14 mouse cellular contexts compared by ENCODE assay signal in the genomic region with DNA sequence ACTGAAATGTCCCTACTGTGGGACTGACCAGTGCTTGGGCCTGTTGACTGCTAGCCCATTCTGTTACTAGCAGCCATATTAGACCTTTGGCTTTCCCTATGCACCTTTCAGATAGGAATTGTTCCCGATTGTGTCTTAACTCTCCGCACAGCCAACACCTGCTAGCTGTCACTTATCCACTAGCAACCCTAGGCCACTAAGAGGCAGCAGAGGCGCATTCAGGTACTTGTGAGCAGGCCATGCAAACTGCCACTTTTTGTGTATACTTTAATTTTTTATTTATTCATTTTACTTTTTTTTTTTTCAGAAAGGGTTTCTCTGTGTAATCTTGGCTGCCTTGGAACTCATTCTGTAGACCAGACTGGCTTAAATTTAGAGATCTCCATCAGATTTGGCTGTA. TPM values are rescaled to one million over a fixed set of nuclear protein-coding genes. Genes with fewer than 3 reads are reported as not detected.
DNase-seq lines count a peak whose midpoint lies in the region; ATAC-seq and TF ChIP-seq lines count a peak whose summit lies in the region.
"Had no signal": no experiment of that assay in that cellular context is flagged by ENCODE, and none has a peak within 500 bp of the region (broad histone marks: within the 10 kb centered on the region; RNA-seq: fewer than 3 reads in every experiment).

No protein-coding gene starts in this region.

- no peak overlapping the region for H3K4me3 ChIP-seq in intestine, postnatal 0 days (ENCODE audit: low read depth, low read length)
- H3K4me3 ChIP-seq in intestine, embryonic 16.5 days (ENCODE audit: low read length), result no peak overlapping the region
- H3K4me3 ChIP-seq in lung, embryonic 14.5 days (ENCODE audit: low read depth, low read length), result no peak overlapping the region
- no peak overlapping the region for H3K4me3 ChIP-seq in embryonic fibroblast, embryonic 13.5 days (ENCODE audit: insufficient read depth, low read length)
- no peak overlapping the region for H3K4me3 ChIP-seq in neural tube, embryonic 15.5 days (replicated peaks)
- H3K4me3 ChIP-seq: midbrain, embryonic 13.5 days had no signal

- ATAC-seq in intestine, postnatal 0 days, result no peak
- no peak for ATAC-seq in intestine, embryonic 16.5 days
- ATAC-seq in lung, embryonic 14.5 days (ENCODE audit: insufficient read depth), result no peak
- ATAC-seq in Patski, result no peak
- ATAC-seq in neural tube, embryonic 15.5 days (ENCODE audit: low FRiP score), result no peak
- ATAC-seq: midbrain, embryonic 13.5 days had no signal

- CTCF ChIA-PET in Patski (lab: Charles Lee), result interaction anchor here (0.8 to 3.0 kb wide), 11 partner anchors 10 to 116 kb away, joined by 3 to 12 read pairs (median 4); no protein-coding TSS in a partner anchor

- H3K9ac ChIP-seq in intestine, postnatal 0 days (ENCODE audit: low read depth, low read length), result no peak overlapping the region
- no peak overlapping the region for H3K9ac ChIP-seq in intestine, embryonic 16.5 days (ENCODE audit: low read depth, low read length)
- no peak overlapping the region for H3K9ac ChIP-seq in lung, embryonic 14.5 days
- no peak overlapping the region for H3K9ac ChIP-seq in neural tube, embryonic 15.5 days (replicated peaks)
- H3K9ac ChIP-seq: hindbrain, embryonic 14.5 days; midbrain, embryonic 13.5 days had no signal

- H3K27me3 ChIP-seq in intestine, postnatal 0 days (replicated peaks; ENCODE audit: control insufficient read depth, insufficient read depth, low read length), result no peaks in the 10 kb centered on the region
- no peaks in the 10 kb centered on the region for H3K27me3 ChIP-seq in intestine, embryonic 16.5 days (replicated peaks; ENCODE audit: control insufficient read depth, insufficient read depth, low read length)
- no peaks in the 10 kb centered on the region for H3K27me3 ChIP-seq in lung, embryonic 14.5 days (ENCODE audit: insufficient read depth, low read length)
- no peaks in the 10 kb centered on the region for H3K27me3 ChIP-seq in Patski
- no peaks in the 10 kb centered on the region for H3K27me3 ChIP-seq in neural tube, embryonic 15.5 days (replicated peaks)
- H3K27me3 ChIP-seq: midbrain, embryonic 13.5 days had no signal

- 85% methylated on average over 3 of the region's 3 CpGs for WGBS in intestine, postnatal 0 days
- 84% methylated on average over 3 of the region's 3 CpGs for WGBS in intestine, embryonic 16.5 days
- WGBS in lung, embryonic 14.5 days, result 82% methylated on average over 3 of the region's 3 CpGs
- 79% methylated on average over 3 of the region's 3 CpGs for WGBS in neural tube, embryonic 15.5 days

- in situ Hi-C loops in Patski (cut with MboI; ENCODE audit: low pct_unique_long_range_greater_than_20kb), result loop anchor here (5.0 kb wide), 1 partner anchor 147 kb away; no protein-coding TSS in a partner anchor

- no peak for DNase-seq in lung, embryonic 14.5 days
- no peak for DNase-seq in lung, postnatal 4 days
- DNase-seq in Patski (ENCODE audit: low read depth, low spot score), result no peak
- DNase-seq: embryo, embryonic 11 days; gastrocnemius, postnatal 36 days; kidney, adult 9 months; layer of hippocampus, adult 9-11 months; right cerebral cortex, postnatal 25 days had no signal

- H3K36me3 ChIP-seq in intestine, postnatal 0 days (ENCODE audit: control insufficient read depth, insufficient read depth), result no peaks in the 10 kb centered on the region
- no peaks in the 10 kb centered on the region for H3K36me3 ChIP-seq in intestine, embryonic 16.5 days (ENCODE audit: control insufficient read depth, insufficient read depth, low read length)
- 0 out of 2 replicates have a peak, but pooled peaks cover 2% of the 10 kb centered on the region for H3K36me3 ChIP-seq in lung, embryonic 14.5 days (ENCODE audit: insufficient read depth)
- no peaks in the 10 kb centered on the region for H3K36me3 ChIP-seq in neural tube, embryonic 15.5 days

- H3K4me2 ChIP-seq in intestine, postnatal 0 days (replicated peaks; ENCODE audit: low read depth), result no peak overlapping the region
- no peak overlapping the region for H3K4me2 ChIP-seq in intestine, embryonic 16.5 days (ENCODE audit: low read depth, low read length)
- H3K4me2 ChIP-seq in lung, embryonic 14.5 days, result no peak overlapping the region
- H3K4me2 ChIP-seq in neural tube, embryonic 15.5 days, result no peak overlapping the region
- H3K4me2 ChIP-seq: hindbrain, embryonic 14.5 days; midbrain, embryonic 13.5 days had no signal

- H3K27ac ChIP-seq in intestine, postnatal 0 days (ENCODE audit: low read depth, low read length), result no peak overlapping the region
- no peak overlapping the region for H3K27ac ChIP-seq in intestine, embryonic 16.5 days (ENCODE audit: low read length)
- no peak overlapping the region for H3K27ac ChIP-seq in lung, embryonic 14.5 days (ENCODE audit: low read depth)
- H3K27ac ChIP-seq in embryonic fibroblast, embryonic 13.5 days (ENCODE audit: insufficient read depth, low read length), result no peak overlapping the region
- no peak overlapping the region for H3K27ac ChIP-seq in neural tube, embryonic 15.5 days (replicated peaks)
- H3K27ac ChIP-seq: hindbrain, embryonic 14.5 days; midbrain, embryonic 13.5 days had no signal

- POLR2A ChIA-PET in Patski (lab: Charles Lee), result interaction anchor here (1.3 kb wide), 1 partner anchor 13 kb away, joined by 4 read pairs; no protein-coding TSS in a partner anchor

- TF ChIP-seq POLR2A in embryonic fibroblast, embryonic 13.5 days (IDR thresholded peaks at IDR 0.05; ENCODE audit: low read depth, low read length), result no peak

- peak; percentile 56 for TF ChIP-seq CTCF in intestine, postnatal 0 days (IDR thresholded peaks at IDR 0.05; ENCODE audit: low read depth)
- TF ChIP-seq CTCF in lung, embryonic 14.5 days (IDR thresholded peaks at IDR 0.05; ENCODE audit: low read depth), result peak; percentile 29
- peak; percentile 60 for TF ChIP-seq CTCF in Patski (IDR thresholded peaks at IDR 0.05)
- TF ChIP-seq CTCF in embryonic fibroblast, embryonic 13.5 days (IDR thresholded peaks at IDR 0.05; ENCODE audit: borderline replicate concordance, insufficient read depth, low read length), result peak; percentile 40; the same call in 1 of the 2 replicates

- H3K4me1 ChIP-seq in intestine, postnatal 0 days (replicated peaks; ENCODE audit: control insufficient read depth, insufficient read depth, low read length), result no peaks in the 10 kb centered on the region
- H3K4me1 ChIP-seq in intestine, embryonic 16.5 days (ENCODE audit: control insufficient read depth, insufficient read depth, low read length), result peaks cover 8% of the 10 kb centered on the region
- H3K4me1 ChIP-seq in lung, embryonic 14.5 days (ENCODE audit: insufficient read depth), result no peaks in the 10 kb centered on the region
- H3K4me1 ChIP-seq in embryonic fibroblast, embryonic 13.5 days (ENCODE audit: control insufficient read depth, insufficient read depth, low read length), result no peaks in the 10 kb centered on the region
- peaks cover 27% of the 10 kb centered on the region for H3K4me1 ChIP-seq in neural tube, embryonic 15.5 days

- H3K9me3 ChIP-seq in intestine, postnatal 0 days (ENCODE audit: control insufficient read depth), result no peaks in the 10 kb centered on the region
- no peaks in the 10 kb centered on the region for H3K9me3 ChIP-seq in intestine, embryonic 16.5 days (ENCODE audit: control insufficient read depth, low read length)
- no peaks in the 10 kb centered on the region for H3K9me3 ChIP-seq in lung, embryonic 14.5 days (ENCODE audit: low read depth, low read length)
- no peaks in the 10 kb centered on the region for H3K9me3 ChIP-seq in neural tube, embryonic 15.5 days (replicated peaks)
- H3K9me3 ChIP-seq: midbrain, embryonic 13.5 days had no signal

RNA-seq across cellular contexts. Expression of gene Hspb1, which starts 13.0 kb away (rescaled TPM):
- polyA plus RNA-seq in intestine, postnatal 0 days (2015; fragmentation: Nextera tagmentation; extraction: Ambion mirVana), result 107 and 120 TPM in 2 replicates
- polyA plus RNA-seq in intestine, embryonic 16.5 days (2015; fragmentation: Nextera tagmentation; extraction: Ambion mirVana), result 112 and 114 TPM in 2 replicates
- 62.8 and 68.1 TPM in 2 replicates for polyA plus RNA-seq in lung, embryonic 14.5 days (2014; fragmentation: Nextera tagmentation; extraction: Ambion mirVana)
- polyA plus RNA-seq in Patski (2021), result 616 TPM
- 124 and 337 TPM in 2 replicates for polyA plus RNA-seq in embryonic fibroblast, embryonic 13.5 days (2011; ENCODE audit: insufficient read length, low read depth, missing spikeins)
- 36.4 and 38.1 TPM in 2 replicates for polyA plus RNA-seq in neural tube, embryonic 15.5 days (2015; fragmentation: Nextera tagmentation; extraction: Ambion mirVana)

RNA-seq across cellular contexts. Expression of gene Ywhag, which starts 33.7 kb away (rescaled TPM):
- 57.1 and 61.8 TPM in 2 replicates for polyA plus RNA-seq in intestine, postnatal 0 days (2015; fragmentation: Nextera tagmentation; extraction: Ambion mirVana)
- polyA plus RNA-seq in intestine, embryonic 16.5 days (2015; fragmentation: Nextera tagmentation; extraction: Ambion mirVana), result 137 and 144 TPM in 2 replicates
- polyA plus RNA-seq in lung, embryonic 14.5 days (2014; fragmentation: Nextera tagmentation; extraction: Ambion mirVana), result 74.7 and 79.0 TPM in 2 replicates
- polyA plus RNA-seq in Patski (2021), result 237 TPM
- polyA plus RNA-seq in embryonic fibroblast, embryonic 13.5 days (2011; ENCODE audit: insufficient read length, low read depth, missing spikeins), result 255 and 333 TPM in 2 replicates
- 776 and 868 TPM in 2 replicates for polyA plus RNA-seq in neural tube, embryonic 15.5 days (2015; fragmentation: Nextera tagmentation; extraction: Ambion mirVana)
